Mouse (Mus musculus) heart, postnatal 0 days (tissue): ENCODE measurements around the gene Ubqln4.

ENCODE experiments used
- CTCF ChIP-seq: IDR thresholded peaks from 2 replicates; pipeline ENCODE4 v1.5.1; 2016; ENCODE audit warnings: antibody characterized with exemption, control low read depth, low read depth
- EP300 ChIP-seq: IDR thresholded peaks from 2 replicates; pipeline ENCODE4 v1.6.1; 2016; ENCODE audit warnings: antibody characterized with exemption, low read depth

GRCm38 (mm10) chr3:88523027-88523426 lies 30.5 kb upstream of the Ubqln4 start:
- TF ChIP-seq CTCF (no peak), EP300 (no peak)
